Mouse (Mus musculus): ENCODE measurements at regions not wholly inside any gene's neighbourhood (a gene's known extent, or its start where the extent isn't known, plus 50 kb on each side); places are given as distances from the start of the nearest gene placed in this dataset.

DNA sequence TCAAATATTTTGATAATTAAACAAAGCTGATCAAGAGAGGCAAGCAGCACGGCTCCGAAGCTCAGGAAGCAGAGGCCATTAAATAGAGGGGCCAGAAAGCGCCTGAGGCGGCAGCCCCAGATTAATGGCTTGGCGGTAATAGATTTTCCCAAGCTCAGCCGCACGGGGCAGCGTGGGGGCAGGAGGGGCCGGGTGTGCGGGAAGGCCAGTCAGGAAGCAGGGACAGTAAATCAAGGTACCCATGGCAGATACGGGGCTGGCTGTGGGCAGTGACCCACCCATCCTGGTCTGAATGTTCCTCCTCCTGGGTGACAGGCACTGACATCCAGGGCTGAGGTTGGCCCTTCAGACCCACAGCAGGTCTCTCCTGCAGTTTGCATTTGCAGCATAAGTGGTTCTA is 55.9 kb upstream of the Ttc34 start:
- in situ Hi-C loops (cut with MboI, MseI) = loop anchor here (5.0 kb wide), 1 partner anchor 606 kb away; no protein-coding TSS in a partner anchor

DNA sequence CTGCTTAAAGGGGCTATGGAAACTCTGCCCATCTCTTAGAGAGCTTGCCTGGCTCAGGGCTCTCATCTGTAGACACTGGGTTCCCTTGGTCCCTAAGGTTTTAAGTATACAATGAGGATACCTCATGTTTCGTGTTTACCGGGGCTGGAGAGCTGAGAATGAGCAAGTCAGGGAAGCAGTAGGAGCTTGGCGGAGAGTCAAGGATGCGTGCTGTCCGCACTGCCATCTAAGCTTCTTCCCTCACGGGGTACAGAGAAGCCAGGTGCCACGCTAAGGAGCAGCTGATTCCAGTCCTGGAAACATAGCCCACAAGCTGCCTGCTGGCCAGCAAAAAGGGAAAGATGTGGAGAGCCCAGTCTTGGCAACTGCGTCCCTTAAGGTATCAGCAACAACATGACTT is 55.0 kb upstream of the Ttc34 start:
- in situ Hi-C loops (cut with MboI, MseI) = loop anchor here (5.0 kb wide), 1 partner anchor 605 kb away; no protein-coding TSS in a partner anchor

DNA sequence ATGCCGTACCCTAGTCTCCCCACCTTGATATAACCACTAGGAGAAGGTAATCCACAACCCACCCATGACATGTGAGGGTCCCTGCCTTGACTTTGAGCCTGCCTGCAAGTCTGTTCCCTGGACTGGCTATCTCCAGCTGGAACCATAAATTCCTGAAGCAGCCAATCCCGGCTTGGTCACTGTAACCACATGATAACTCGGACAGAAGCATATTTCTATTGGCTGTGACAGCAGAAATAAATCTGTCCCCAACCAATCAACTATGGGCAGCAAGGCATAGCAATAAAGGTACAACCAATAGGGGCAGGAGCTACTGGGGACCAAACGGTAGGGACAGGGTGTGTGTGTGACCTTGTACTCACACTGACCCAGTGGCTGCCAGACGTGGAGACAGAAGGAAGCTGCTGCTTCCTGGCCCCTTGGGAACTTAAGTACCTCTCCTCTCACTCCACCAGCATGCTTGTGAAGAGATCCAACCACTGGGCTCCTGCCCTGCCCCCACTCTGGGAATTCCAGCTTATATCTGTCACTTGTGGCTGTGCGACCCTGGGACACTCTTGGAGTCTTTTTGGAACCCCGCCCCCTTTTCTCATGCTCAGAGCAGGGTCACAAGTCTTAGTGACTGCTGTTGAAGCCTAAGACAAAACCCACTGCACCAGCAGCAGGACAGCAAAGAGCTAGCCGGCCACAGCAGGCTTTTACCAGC is 51.8 kb upstream of the Ttc34 start:
- in situ Hi-C loops (cut with MboI, MseI) = no loop called here

DNA sequence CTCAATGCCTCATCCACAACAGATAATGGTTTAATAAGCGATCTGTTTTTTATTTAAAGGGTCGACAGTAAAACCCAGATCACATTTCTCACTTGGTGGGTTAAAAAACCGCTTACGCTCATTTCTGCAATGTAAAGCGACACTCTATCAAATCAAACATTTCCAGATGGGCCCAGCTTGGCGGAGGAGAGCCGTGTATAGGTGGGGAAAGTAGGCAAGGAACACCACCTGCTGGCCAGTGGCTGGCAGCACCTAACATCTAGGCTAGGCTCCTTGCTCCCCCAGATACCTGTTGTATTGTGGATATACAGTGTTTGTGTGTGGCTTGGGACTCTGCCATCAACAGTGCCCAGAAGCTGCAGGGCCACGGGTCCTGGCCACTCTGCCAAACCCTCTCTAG is 50.1 kb upstream of the Ttc34 start:
- in situ Hi-C loops (cut with MboI, MseI) = no loop called here

Data from T-helper 1 cell (primary cell).